Mouse (Mus musculus) embryonic fibroblast, embryonic 13.5 days (primary cell): ENCODE measurements around the gene Kif23.

Experiments
- CTCF ChIP-seq: IDR thresholded peaks from 2 replicates; pipeline ENCODE4 v1.5.1; 2011; ENCODE audit warnings: mild to moderate bottlenecking, control low read depth, low read length, moderate library complexity, borderline replicate concordance; ENCODE audit not compliant: insufficient read depth
- POLR2A ChIP-seq: IDR thresholded peaks from 2 replicates; pipeline ENCODE4 v1.6.1; 2011; ENCODE audit warnings: low read depth, mild to moderate bottlenecking, control low read depth, low read length, moderate library complexity

- TF ChIP-seq CTCF (no peak), POLR2A (no peak)
These were observed 13.5 kb upstream of the Kif23 start for GRCm38 (mm10) chr9:61959921-61960569.
